Mouse (Mus musculus): Measurements from ENCODE around the gene Nhlrc2. TPM values are rescaled to one million over a fixed set of nuclear protein-coding genes. Genes with fewer than 3 reads are reported as not detected.

Nhlrc2 gene
- polyA plus RNA-seq, 1 experiment from 2014 or later: 9.7 TPM

DNA sequence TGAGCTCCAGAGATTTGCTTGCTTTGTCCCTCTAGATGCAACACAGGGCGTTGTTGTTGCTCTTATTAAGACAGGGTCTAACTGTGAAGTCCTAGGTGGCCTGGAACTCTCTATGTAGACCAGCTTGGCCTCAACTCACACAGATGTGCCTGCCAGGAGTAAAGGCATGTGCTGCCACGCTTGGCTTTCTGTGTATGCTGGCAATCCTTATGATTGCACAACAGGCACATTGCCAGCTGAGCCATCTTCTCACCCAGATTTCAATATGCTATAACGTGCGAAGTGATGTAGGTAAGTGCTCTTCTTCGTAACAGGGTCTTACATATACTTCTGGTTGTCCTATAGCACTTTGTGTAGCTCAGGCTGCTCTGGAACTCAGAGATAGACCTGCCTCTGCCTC is 23.9 kb downstream of the Nhlrc2 start:
- Histone ChIP-seq H3K4me2 (ENCODE audit: low read length) (no peak overlapping the region), H3K9me3 (replicated peaks; ENCODE audit: control insufficient read depth, low read length) (no peaks in the 10 kb centered on the region), H3K27ac (ENCODE audit: low read depth, low read length) (no peak overlapping the region), H3K36me3 (ENCODE audit: control insufficient read depth, insufficient read depth, low read length) (peaks cover 23% of the 10 kb centered on the region), H3K4me1 (ENCODE audit: control insufficient read depth, insufficient read depth, low read length) (no peaks in the 10 kb centered on the region), H3K9ac (ENCODE audit: low read length) (no peak overlapping the region), H3K4me3 (ENCODE audit: low read depth, low read length) (no peak overlapping the region), H3K27me3 (replicated peaks; ENCODE audit: control insufficient read depth, insufficient read depth, low read length) (no peaks in the 10 kb centered on the region)
- 78% methylated on average over 5 of the region's 5 CpGs for WGBS
- DNase-seq (ENCODE audit: low spot score): peak; percentile 6
- ATAC-seq: no peak

DNA sequence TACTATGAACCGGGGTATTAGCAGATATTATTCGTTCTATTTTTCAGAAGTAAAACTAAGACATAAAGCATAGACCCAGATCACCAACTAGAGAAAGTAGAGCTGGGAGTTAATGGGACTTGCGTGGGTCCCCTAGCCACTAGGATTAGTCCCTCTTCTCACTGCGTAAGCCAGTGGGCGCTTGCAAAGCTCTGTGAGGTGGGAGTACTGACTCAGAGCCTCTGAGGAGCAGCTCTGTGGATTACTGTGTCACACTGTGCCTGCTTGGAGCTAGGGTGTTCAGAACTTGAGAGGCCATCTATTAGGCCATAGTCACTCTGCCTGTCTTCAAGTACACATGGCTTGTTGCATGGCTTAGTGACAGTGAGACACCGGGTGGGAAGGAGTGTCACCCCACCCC is 25.1 kb downstream of the Nhlrc2 start:
- ATAC-seq (no peak), DNase-seq (ENCODE audit: low spot score) (no peak)
- no peak overlapping the region for H3K4me2 ChIP-seq (ENCODE audit: low read length)
- H3K27me3 ChIP-seq (replicated peaks; ENCODE audit: control insufficient read depth, insufficient read depth, low read length): no peaks in the 10 kb centered on the region
- H3K9ac ChIP-seq (ENCODE audit: low read length): no peak overlapping the region
- H3K9me3 ChIP-seq (replicated peaks; ENCODE audit: control insufficient read depth, low read length): no peaks in the 10 kb centered on the region
- WGBS: 91% methylated on average over 6 of the region's 6 CpGs
- no peaks in the 10 kb centered on the region for H3K4me1 ChIP-seq (ENCODE audit: control insufficient read depth, insufficient read depth, low read length)
- H3K27ac ChIP-seq (ENCODE audit: low read depth, low read length): no peak overlapping the region
- peaks cover 33% of the 10 kb centered on the region for H3K36me3 ChIP-seq (ENCODE audit: control insufficient read depth, insufficient read depth, low read length)
- H3K4me3 ChIP-seq (ENCODE audit: low read depth, low read length): no peak overlapping the region

DNA sequence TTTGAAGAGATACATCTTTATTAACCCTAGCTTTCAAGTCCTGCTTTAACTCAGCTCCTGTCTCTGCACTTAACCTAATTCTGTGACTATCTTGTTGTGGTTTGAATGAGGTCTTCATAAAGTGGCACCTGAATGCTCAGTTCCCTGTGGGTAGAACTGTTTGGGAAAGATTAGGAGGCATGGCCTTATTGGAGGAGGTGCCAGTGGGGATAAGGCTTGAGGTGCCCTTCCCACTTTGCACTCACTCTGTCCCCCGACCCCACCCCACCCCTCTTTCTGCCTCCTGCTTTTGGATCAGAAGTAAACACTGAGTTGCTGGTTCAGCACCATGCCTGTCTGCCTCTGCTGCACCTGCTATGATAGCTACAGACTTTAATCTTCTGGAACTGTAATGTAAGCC is 29.7 kb downstream of the Nhlrc2 start:
- ATAC-seq: no peak
- Histone ChIP-seq H3K9me3 (replicated peaks; ENCODE audit: control insufficient read depth, low read length) (no peaks in the 10 kb centered on the region), H3K36me3 (ENCODE audit: control insufficient read depth, insufficient read depth, low read length) (peaks cover 25% of the 10 kb centered on the region), H3K27me3 (replicated peaks; ENCODE audit: control insufficient read depth, insufficient read depth, low read length) (no peaks in the 10 kb centered on the region), H3K4me1 (ENCODE audit: control insufficient read depth, insufficient read depth, low read length) (no peaks in the 10 kb centered on the region), H3K27ac (ENCODE audit: low read depth, low read length) (no peak overlapping the region), H3K4me3 (ENCODE audit: low read depth, low read length) (no peak overlapping the region), H3K9ac (ENCODE audit: low read length) (no peak overlapping the region), H3K4me2 (ENCODE audit: low read length) (no peak overlapping the region)
- WGBS: 83% methylated on average over 1 of the region's 1 CpGs
- no peak for DNase-seq (ENCODE audit: low spot score)

DNA sequence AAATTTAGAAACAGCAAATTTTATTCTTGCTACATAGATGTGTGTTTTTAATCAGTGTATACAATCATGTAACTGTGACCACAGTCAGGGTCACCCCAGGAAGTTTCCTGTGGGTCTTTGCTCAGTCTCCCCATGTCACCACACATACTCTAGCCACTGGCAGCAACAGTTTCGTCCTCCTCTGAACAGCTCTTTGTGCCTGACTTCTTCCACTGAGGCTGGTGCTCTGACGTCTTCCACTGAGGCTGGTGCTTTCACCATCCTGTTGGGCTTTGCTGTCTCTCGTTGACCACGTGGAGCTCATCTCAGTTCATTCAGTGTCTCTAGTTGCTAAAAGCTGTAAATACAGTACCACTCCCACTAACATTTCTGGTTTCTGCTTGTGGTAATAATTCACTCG is 33.9 kb downstream of the Nhlrc2 start:
- H3K27ac ChIP-seq (ENCODE audit: low read depth, low read length): no peak overlapping the region
- DNase-seq (ENCODE audit: low spot score) (no peak), ATAC-seq (no peak)
- H3K4me3 ChIP-seq (ENCODE audit: low read depth, low read length): no peak overlapping the region
- H3K36me3 ChIP-seq (ENCODE audit: control insufficient read depth, insufficient read depth, low read length): peaks cover 27% of the 10 kb centered on the region
- no peaks in the 10 kb centered on the region for H3K9me3 ChIP-seq (replicated peaks; ENCODE audit: control insufficient read depth, low read length)
- no peaks in the 10 kb centered on the region for H3K27me3 ChIP-seq (replicated peaks; ENCODE audit: control insufficient read depth, insufficient read depth, low read length)
- WGBS: 90% methylated on average over 5 of the region's 5 CpGs
- H3K4me2 ChIP-seq (ENCODE audit: low read length): no peak overlapping the region
- H3K4me1 ChIP-seq (ENCODE audit: control insufficient read depth, insufficient read depth, low read length): no peaks in the 10 kb centered on the region
- no peak overlapping the region for H3K9ac ChIP-seq (ENCODE audit: low read length)

DNA sequence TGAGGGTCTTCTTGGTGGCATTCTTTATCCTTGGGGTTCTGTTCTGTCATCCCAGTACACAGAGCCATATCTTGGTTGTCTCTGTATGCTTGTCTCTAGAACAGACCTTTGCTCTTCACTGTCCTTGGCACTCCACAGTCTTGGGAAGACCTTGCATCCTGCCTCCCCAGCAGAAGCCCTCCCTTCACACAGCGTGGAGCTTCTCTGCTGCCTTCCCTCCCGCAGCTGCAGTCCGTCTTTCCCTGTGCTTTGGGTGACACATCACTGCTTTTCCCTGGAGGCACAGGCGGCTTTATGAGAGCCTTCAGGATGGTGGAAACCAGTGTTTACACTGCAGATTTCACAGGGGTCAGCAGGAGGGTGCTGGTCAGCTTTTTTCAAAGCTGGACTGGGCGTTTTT is 35.7 kb downstream of the Nhlrc2 start:
- H3K4me2 ChIP-seq (ENCODE audit: low read length): no peak overlapping the region
- no peak overlapping the region for H3K4me3 ChIP-seq (ENCODE audit: low read depth, low read length)
- H3K27ac ChIP-seq (ENCODE audit: low read depth, low read length): no peak overlapping the region
- no peaks in the 10 kb centered on the region for H3K27me3 ChIP-seq (replicated peaks; ENCODE audit: control insufficient read depth, insufficient read depth, low read length)
- no peak overlapping the region for H3K9ac ChIP-seq (ENCODE audit: low read length)
- H3K9me3 ChIP-seq (replicated peaks; ENCODE audit: control insufficient read depth, low read length): no peaks in the 10 kb centered on the region
- WGBS: 79% methylated on average over 5 of the region's 5 CpGs
- ATAC-seq (no peak), DNase-seq (ENCODE audit: low spot score) (no peak)
- H3K36me3 ChIP-seq (ENCODE audit: control insufficient read depth, insufficient read depth, low read length): peaks cover 30% of the 10 kb centered on the region
- no peaks in the 10 kb centered on the region for H3K4me1 ChIP-seq (ENCODE audit: control insufficient read depth, insufficient read depth, low read length)

DNA sequence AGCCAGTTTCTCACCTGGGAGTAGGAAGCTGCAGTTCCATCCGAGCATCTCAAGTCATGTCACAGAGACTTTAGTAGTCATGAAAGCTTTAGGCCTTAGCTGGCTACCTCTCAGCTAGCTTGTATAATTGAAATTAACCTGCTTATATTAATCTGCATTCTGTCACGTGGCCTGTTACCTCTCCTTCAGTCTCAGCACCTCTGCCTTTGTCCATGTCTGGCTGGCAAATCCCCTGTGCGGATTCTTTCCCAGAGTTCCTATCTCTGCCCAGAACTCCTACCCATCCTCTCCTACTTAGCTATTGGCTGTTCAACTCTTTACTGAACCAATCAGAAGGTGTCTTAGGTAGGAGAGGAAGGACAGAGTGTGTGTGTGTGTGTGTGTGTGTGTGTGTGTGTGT is 36.2 kb downstream of the Nhlrc2 start:
- H3K36me3 ChIP-seq (ENCODE audit: control insufficient read depth, insufficient read depth, low read length): peaks cover 35% of the 10 kb centered on the region
- no peaks in the 10 kb centered on the region for H3K27me3 ChIP-seq (replicated peaks; ENCODE audit: control insufficient read depth, insufficient read depth, low read length)
- H3K4me1 ChIP-seq (ENCODE audit: control insufficient read depth, insufficient read depth, low read length): no peaks in the 10 kb centered on the region
- H3K27ac ChIP-seq (ENCODE audit: low read depth, low read length): no peak overlapping the region
- no peak for ATAC-seq
- no peak overlapping the region for H3K9ac ChIP-seq (ENCODE audit: low read length)
- no peaks in the 10 kb centered on the region for H3K9me3 ChIP-seq (replicated peaks; ENCODE audit: control insufficient read depth, low read length)
- H3K4me3 ChIP-seq (ENCODE audit: low read depth, low read length): no peak overlapping the region
- H3K4me2 ChIP-seq (ENCODE audit: low read length): no peak overlapping the region
- DNase-seq (ENCODE audit: low spot score): no peak
- WGBS: 82% methylated on average over 3 of the region's 3 CpGs

DNA sequence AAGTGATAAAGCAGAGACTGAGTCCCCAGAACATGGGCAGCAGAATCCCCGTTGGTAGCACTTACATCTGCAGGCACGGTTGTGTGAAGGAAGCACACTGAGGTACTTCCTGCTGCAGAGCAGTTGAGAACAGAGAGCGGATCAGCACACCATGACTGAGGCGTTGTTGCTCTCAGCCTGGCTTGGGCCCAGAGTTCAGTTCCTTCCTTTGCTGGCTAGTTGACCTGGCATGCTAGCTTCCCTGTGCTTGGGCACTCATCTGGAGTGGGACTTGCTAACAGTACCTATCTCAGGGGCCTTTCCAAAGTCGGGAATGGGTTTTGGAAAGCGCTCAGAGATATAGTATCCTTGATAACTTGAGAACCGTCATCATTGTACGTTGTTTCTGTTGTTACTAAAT is 38.3 kb downstream of the Nhlrc2 start:
- no peak for ATAC-seq
- no peak overlapping the region for H3K27ac ChIP-seq (ENCODE audit: low read depth, low read length)
- WGBS: 88% methylated on average over 8 of the region's 8 CpGs

DNA sequence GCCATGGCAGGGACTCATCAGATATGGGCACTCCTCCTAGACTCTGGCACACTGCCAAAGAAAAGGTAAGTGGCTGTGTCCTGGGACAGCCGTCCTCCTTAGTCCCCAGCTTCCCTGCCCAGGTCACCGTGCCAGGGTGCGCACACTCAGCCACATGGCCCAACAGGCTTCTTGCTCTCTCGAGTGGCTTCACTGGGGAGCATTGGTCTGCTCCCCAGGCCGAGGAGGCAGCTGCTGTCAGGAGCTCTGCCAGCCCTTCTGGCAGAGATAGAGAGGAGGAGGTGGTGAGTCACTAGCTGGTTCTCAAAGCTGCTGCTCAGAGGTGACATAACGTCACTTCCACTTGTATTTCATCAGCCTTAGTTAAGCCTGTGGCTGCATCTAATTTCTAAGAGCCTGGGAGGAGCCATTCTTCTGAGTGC is 40.2 kb downstream of the Nhlrc2 start:
- DNase-seq (ENCODE audit: low spot score) (peak; percentile 23), ATAC-seq (no peak)
- H3K9me3 ChIP-seq (replicated peaks; ENCODE audit: control insufficient read depth, low read length): no peaks in the 10 kb centered on the region
- 74% methylated on average over 6 of the region's 6 CpGs for WGBS
- H3K9ac ChIP-seq (ENCODE audit: low read length): no peak overlapping the region
- no peaks in the 10 kb centered on the region for H3K4me1 ChIP-seq (ENCODE audit: control insufficient read depth, insufficient read depth, low read length)
- H3K27ac ChIP-seq (ENCODE audit: low read depth, low read length): no peak overlapping the region
- H3K27me3 ChIP-seq (replicated peaks; ENCODE audit: control insufficient read depth, insufficient read depth, low read length): no peaks in the 10 kb centered on the region
- no peak overlapping the region for H3K4me2 ChIP-seq (ENCODE audit: low read length)
- H3K36me3 ChIP-seq (ENCODE audit: control insufficient read depth, insufficient read depth, low read length): peaks cover 56% of the 10 kb centered on the region
- no peak overlapping the region for H3K4me3 ChIP-seq (ENCODE audit: low read depth, low read length)

More for the DNA sequence above, 38.3 kb downstream of the Nhlrc2 start:
- no peak overlapping the region for H3K4me3 ChIP-seq (ENCODE audit: low read depth, low read length)
- no peaks in the 10 kb centered on the region for H3K4me1 ChIP-seq (ENCODE audit: control insufficient read depth, insufficient read depth, low read length)
- peaks cover 48% of the 10 kb centered on the region for H3K36me3 ChIP-seq (ENCODE audit: control insufficient read depth, insufficient read depth, low read length)
- no peak overlapping the region for H3K9ac ChIP-seq (ENCODE audit: low read length)
- no peaks in the 10 kb centered on the region for H3K27me3 ChIP-seq (replicated peaks; ENCODE audit: control insufficient read depth, insufficient read depth, low read length)
- H3K9me3 ChIP-seq (replicated peaks; ENCODE audit: control insufficient read depth, low read length): no peaks in the 10 kb centered on the region
- DNase-seq (ENCODE audit: low spot score): no peak
- no peak overlapping the region for H3K4me2 ChIP-seq (ENCODE audit: low read length)

DNA sequence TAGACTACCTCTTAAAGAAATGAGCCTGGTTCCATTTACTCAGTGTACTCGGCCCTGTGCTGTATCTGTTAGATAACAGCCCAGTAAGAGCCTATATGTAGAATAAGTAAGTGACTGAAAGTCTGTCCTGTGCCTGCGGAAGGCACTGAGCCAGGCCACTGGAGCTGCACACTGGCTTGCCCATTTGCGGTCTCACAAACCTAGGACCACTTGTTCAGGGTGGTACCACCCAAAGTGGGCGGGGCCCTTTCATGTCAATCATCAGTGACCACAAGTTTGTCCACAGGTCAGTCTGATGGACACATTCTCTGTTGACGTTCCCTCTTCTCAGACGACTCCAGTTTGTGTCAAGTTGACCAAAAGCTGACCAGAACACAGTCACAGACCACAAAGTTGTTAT is 40.9 kb downstream of the Nhlrc2 start:
- peaks cover 58% of the 10 kb centered on the region for H3K36me3 ChIP-seq (ENCODE audit: control insufficient read depth, insufficient read depth, low read length)
- no peak overlapping the region for H3K4me2 ChIP-seq (ENCODE audit: low read length)
- H3K9me3 ChIP-seq (replicated peaks; ENCODE audit: control insufficient read depth, low read length): no peaks in the 10 kb centered on the region
- no peak overlapping the region for H3K9ac ChIP-seq (ENCODE audit: low read length)
- no peaks in the 10 kb centered on the region for H3K4me1 ChIP-seq (ENCODE audit: control insufficient read depth, insufficient read depth, low read length)
- H3K4me3 ChIP-seq (ENCODE audit: low read depth, low read length): no peak overlapping the region
- ATAC-seq (no peak), DNase-seq (ENCODE audit: low spot score) (no peak)
- H3K27ac ChIP-seq (ENCODE audit: low read depth, low read length): no peak overlapping the region
- WGBS: 93% methylated on average over 6 of the region's 6 CpGs
- no peaks in the 10 kb centered on the region for H3K27me3 ChIP-seq (replicated peaks; ENCODE audit: control insufficient read depth, insufficient read depth, low read length)
